Mouse (Mus musculus) liver, adult 10 weeks (tissue): ENCODE data around the gene Ywhaq. TPM values are rescaled to one million over a fixed set of nuclear protein-coding genes. Genes with fewer than 3 reads are reported as not detected.

ENCODE experiments used
- polyA plus RNA-seq: library from polyadenylated mRNA; stranded (reverse); fragments of 350-450 nt; fragmentation: Illumina TruSeq; extraction: RNeasy Lipid Tissue Mini Kit (QIAGEN cat#74804); gene quantifications from one replicate; pipeline ENCODE4 v1.2.3, GENCODE M21; 2014; ENCODE audit warnings: low read depth, low replicate concordance

Gene Ywhaq
- 114 TPM for polyA plus RNA-seq

GRCm38 (mm10) chr12:21417100-21418070, at the start of gene Ywhaq:
Gene Ywhaq, minus strand, starts transcription at chr12:21417637.

GRCm38 (mm10) chr12:21373100-21373819, 44.2 kb downstream of the Ywhaq start, which contains the start of gene Adam17:
Gene Adam17, minus strand, starts transcription at chr12:21373632.

Other genes starting within 250 kb of the Ywhaq start
- gene Cpsf3, start 132.2 kb downstream of the Ywhaq start, polyA plus RNA-seq = 29.9 TPM
- gene Itgb1bp1, start 131.4 kb downstream of the Ywhaq start, polyA plus RNA-seq = 9.1 TPM
- 101 TPM for gene Iah1, start 101.2 kb downstream of the Ywhaq start, polyA plus RNA-seq
- gene Adam17, start 44.0 kb downstream of the Ywhaq start, polyA plus RNA-seq = 18.9 TPM